Mouse (Mus musculus) cortical plate, adult 2 months (tissue): ENCODE results near the gene U2af1. TPM values are rescaled to one million over a fixed set of nuclear protein-coding genes. Genes with fewer than 3 reads are reported as not detected.
"Not testable (repeated sequence)": the region's sequence is repeated elsewhere in the genome, so short reads cannot be mapped to it uniquely, and the experiment has no call there.

ENCODE experiments used
- H3K27ac ChIP-seq: fragments of 200-500 bp; 2 replicates; pipeline ENCODE4 v1.5.1; 2012; ENCODE audit warnings: low read length, control low read depth, inconsistent platforms; ENCODE audit not compliant: insufficient read depth
- H3K4me1 ChIP-seq: fragments of 200-500 bp; 2 replicates; pipeline ENCODE4 v1.6.1; 2011; ENCODE audit warnings: low read length; ENCODE audit not compliant: control insufficient read depth, insufficient read depth
- H3K4me3 ChIP-seq: fragments of 200-500 bp; 2 replicates; pipeline ENCODE4 v1.5.1; 2011; ENCODE audit warnings: mild to moderate bottlenecking, low read length, control low read depth; ENCODE audit not compliant: insufficient read depth
- CTCF ChIP-seq: fragments of 200-500 bp; IDR thresholded peaks from 2 replicates; pipeline ENCODE4 v1.5.1; 2011; ENCODE audit warnings: mild to moderate bottlenecking, control low read depth, low read length; ENCODE audit not compliant: insufficient read depth; ENCODE audit errors: extremely low read depth
- POLR2A ChIP-seq: fragments of 200-500 bp; IDR thresholded peaks from 2 replicates; pipeline ENCODE4 v1.6.1; 2011; ENCODE audit warnings: mild to moderate bottlenecking, low read length, control low read depth; ENCODE audit not compliant: insufficient read depth; ENCODE audit errors: extremely low read depth
- polyA plus RNA-seq: library from polyadenylated mRNA; depleted of rRNA; stranded (reverse); fragments of >200 nt; gene quantifications from 2 replicates; pipeline ENCODE4 v1.2.3, GENCODE M21; 2012; rRNA removed

Gene U2af1
- polyA plus RNA-seq = 139 and 148 TPM in 2 replicates

GRCm38 (mm10) chr17:31658468-31659185 is at the start of gene U2af1:
Gene U2af1, minus strand, starts transcription at chr17:31658892.
- H3K27ac ChIP-seq = peak within 1 kb of the TSS; percentile 63
- peaks cover 4% of the 10 kb centered on the region; the same call in 1 of the 2 replicates for H3K4me1 ChIP-seq
- peak within 1 kb of the TSS; percentile 83 for H3K4me3 ChIP-seq
- TF ChIP-seq POLR2A (peak; percentile 74), CTCF (no peak)

GRCm38 (mm10) chr17:31705271-31706020 is 46.8 kb upstream of the U2af1 start:
- Histone ChIP-seq H3K4me1 (no peaks in the 10 kb centered on the region), H3K27ac (no peak overlapping the region), H3K4me3 (no peak overlapping the region)
- TF ChIP-seq CTCF (no peak), POLR2A (no peak)

GRCm38 (mm10) chr17:31703276-31703980 is 44.7 kb upstream of the U2af1 start:
- no peaks in the 10 kb centered on the region for H3K4me1 ChIP-seq
- no peak overlapping the region for H3K4me3 ChIP-seq
- no peak for TF ChIP-seq POLR2A
- no peak for TF ChIP-seq CTCF
- H3K27ac ChIP-seq = no peak overlapping the region

GRCm38 (mm10) chr17:31698347-31698746 is 39.7 kb upstream of the U2af1 start:
- Histone ChIP-seq H3K27ac (no peak overlapping the region), H3K4me3 (no peak overlapping the region), H3K4me1 (no peaks in the 10 kb centered on the region)
- TF ChIP-seq POLR2A (no peak), CTCF (no peak)

- H3K4me3 ChIP-seq, H3K27ac ChIP-seq, H3K4me1 ChIP-seq: not testable (repeated sequence)
These were observed 36.7 kb upstream of the U2af1 start for GRCm38 (mm10) chr17:31695356-31695755.

- Histone ChIP-seq H3K4me1 (no peaks in the 10 kb centered on the region), H3K27ac (no peak overlapping the region), H3K4me3 (no peak overlapping the region)
- TF ChIP-seq CTCF = no peak
- no peak for TF ChIP-seq POLR2A
These were observed 36.3 kb upstream of the U2af1 start for GRCm38 (mm10) chr17:31694949-31695348.

- no peak overlapping the region for H3K4me3 ChIP-seq
- TF ChIP-seq CTCF = no peak
- no peak for TF ChIP-seq POLR2A
These were observed 35.3 kb upstream of the U2af1 start for GRCm38 (mm10) chr17:31694023-31694376.

GRCm38 (mm10) chr17:31693330-31694022 is 34.8 kb upstream of the U2af1 start:
- Histone ChIP-seq H3K4me1 (no peaks in the 10 kb centered on the region), H3K27ac (no peak overlapping the region), H3K4me3 (no peak overlapping the region)
- TF ChIP-seq CTCF (peak; percentile 69), POLR2A (no peak)

More at GRCm38 (mm10) chr17:31694023-31694376, 35.3 kb upstream of the U2af1 start:
- no peaks in the 10 kb centered on the region for H3K4me1 ChIP-seq
- no peak overlapping the region for H3K27ac ChIP-seq

- Histone ChIP-seq H3K4me3 (no peak overlapping the region), H3K27ac (no peak overlapping the region)
- TF ChIP-seq CTCF (no peak), POLR2A (no peak)
These were observed 34.2 kb upstream of the U2af1 start for GRCm38 (mm10) chr17:31692918-31693317.

More at GRCm38 (mm10) chr17:31692918-31693317, 34.2 kb upstream of the U2af1 start:
- no peaks in the 10 kb centered on the region for H3K4me1 ChIP-seq
